Mouse (Mus musculus) liver, embryonic 14.5 days (tissue): ENCODE measurements around the gene Pex26. TPM values are rescaled to one million over a fixed set of nuclear protein-coding genes. Genes with fewer than 3 reads are reported as not detected.

ENCODE experiments used
- ATAC-seq: fragments of 200-750 bp; cut with Nextera tagmentation; 2 replicates; pipeline ENCODE4 v1.8.0; 2017; ENCODE audit warnings: moderate number of reproducible peaks, mild to moderate bottlenecking, moderate library complexity; ENCODE audit not compliant: insufficient read depth
- DNase-seq, 3 experiments: peaks; one replicate each; pipeline ENCODE4 v3.0.0-alpha.2; 2012 to 2013; ENCODE audit warnings: low read depth in 3 of 3, low spot score in 3 of 3
- H3K27ac ChIP-seq: fragments of 300-500 bp; sonication (generic); 2 replicates; pipeline ENCODE4 v1.5.1; 2014; ENCODE audit warnings: moderate library complexity, mild to moderate bottlenecking, control low read depth, inconsistent platforms
- H3K27me3 ChIP-seq: fragments of 300-500 bp; sonication (generic); 2 replicates; pipeline ENCODE4 v1.6.1; 2014; ENCODE audit warnings: mild to moderate bottlenecking, low read length, moderate library complexity; ENCODE audit not compliant: control insufficient read depth, insufficient read depth
- H3K36me3 ChIP-seq: fragments of 300-500 bp; sonication (generic); replicated peaks from 2 replicates; pipeline ENCODE4 v1.6.1; 2014; ENCODE audit warnings: low read depth; ENCODE audit not compliant: control insufficient read depth, insufficient read depth
- H3K4me1 ChIP-seq, 2 experiments: fragments of 200-500 bp in 1 of 2; fragments of 300-500 bp in 1 of 2; sonication (generic) in 1 of 2; replicated peaks; 2 replicates each; pipeline ENCODE4 v1.6.1; 2012 to 2014; ENCODE audit warnings: antibody characterized with exemption in 1 of 2, inconsistent platforms in 1 of 2, low read length in 1 of 2; ENCODE audit not compliant: control insufficient read depth in 2 of 2, insufficient read depth in 2 of 2
- H3K4me2 ChIP-seq: fragments of 300-500 bp; sonication (generic); 2 replicates; pipeline ENCODE4 v1.6.1; 2014; ENCODE audit warnings: low read depth, mild to moderate bottlenecking, control low read depth, moderate library complexity
- H3K4me3 ChIP-seq, 2 experiments: fragments of 200-500 bp in 1 of 2; fragments of 300-500 bp in 1 of 2; sonication (generic) in 1 of 2; 2 replicates each; pipeline ENCODE4 v1.5.1; 2012 to 2014; ENCODE audit warnings: low read depth in 2 of 2, low read length in 2 of 2, mild to moderate bottlenecking in 2 of 2, control low read depth in 1 of 2, inconsistent platforms in 1 of 2, moderate library complexity in 1 of 2; ENCODE audit not compliant: insufficient read depth in 1 of 2
- H3K9ac ChIP-seq: fragments of 300-500 bp; sonication (generic); replicated peaks from 2 replicates; pipeline ENCODE4 v1.6.1; 2014; ENCODE audit warnings: mild to moderate bottlenecking, control low read depth, moderate library complexity
- H3K9me3 ChIP-seq: fragments of 300-500 bp; sonication (generic); 2 replicates; pipeline ENCODE4 v1.6.1; 2016; ENCODE audit warnings: low read length, mixed read lengths; ENCODE audit not compliant: control insufficient read depth
- CTCF ChIP-seq: IDR thresholded peaks from 2 replicates; pipeline ENCODE4 v1.5.1; 2016; ENCODE audit warnings: antibody characterized with exemption, low read depth, control low read depth
- EP300 ChIP-seq: IDR thresholded peaks from 2 replicates; pipeline ENCODE4 v1.6.1; 2016; ENCODE audit warnings: antibody characterized with exemption, low read depth
- WGBS: fragments of 180-500 bp; shearing (Covaris S2); extraction: QIAGEN DNeasy Blood & Tissue Kit; methylation state at CpG from one replicate; pipeline ENCODE4 v1.1.7; 2014; ENCODE audit not compliant: insufficient replicate concordance; 5-methylcytosine and 5-hydroxymethylcytosine counted together
- polyA plus RNA-seq, 2 experiments: library from polyadenylated mRNA; depleted of rRNA in 1 of 2; stranded (reverse) in 1 of 2; unstranded in 1 of 2; fragments of >200 nt; fragmentation: Nextera tagmentation in 1 of 2; extraction: Ambion mirVana in 1 of 2; gene quantifications; 2 replicates each; pipeline versions ENCODE4 v1.2.1 to v1.2.3; 2012 to 2014

The Pex26 gene
- polyA plus RNA-seq, 2 experiments = 2.2 to 3.3 TPM

DNA sequence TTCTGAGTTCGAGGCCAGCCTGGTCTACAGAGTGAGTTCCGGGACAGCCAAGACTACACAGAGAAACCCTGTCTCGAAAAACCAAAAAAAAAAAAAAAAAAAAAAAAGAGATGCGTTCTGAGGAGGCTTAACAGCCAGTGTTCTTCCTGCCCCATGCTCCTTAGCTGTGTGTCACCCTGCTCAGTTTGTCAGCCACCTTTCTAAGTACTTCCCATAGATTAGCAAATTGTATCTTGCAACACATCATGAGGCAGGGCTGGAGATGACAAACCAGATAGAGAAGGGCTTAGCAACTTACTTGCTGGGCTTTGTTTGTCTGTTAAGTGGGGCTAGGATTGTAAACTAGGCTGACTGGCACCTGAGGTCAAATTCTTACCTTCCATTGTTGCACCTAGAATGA is 17.0 kb downstream of the Pex26 start:
- H3K4me3 ChIP-seq = no peak overlapping the region
- ATAC-seq = no peak
- H3K36me3 ChIP-seq = no peaks in the 10 kb centered on the region
- no peak for DNase-seq
- no peaks in the 10 kb centered on the region for H3K27me3 ChIP-seq
- no peak overlapping the region for H3K9ac ChIP-seq
- TF ChIP-seq EP300 (no peak), CTCF (no peak)
- H3K9me3 ChIP-seq = no peaks in the 10 kb centered on the region
- H3K4me1 ChIP-seq = peaks cover 0 to 4% of the 10 kb centered on the region in 2 experiments; a peak in 2 of 4 replicates
- no peak overlapping the region for H3K4me2 ChIP-seq
- WGBS = 57% methylated on average over 3 of the region's 4 CpGs
- H3K27ac ChIP-seq = no peak overlapping the region

DNA sequence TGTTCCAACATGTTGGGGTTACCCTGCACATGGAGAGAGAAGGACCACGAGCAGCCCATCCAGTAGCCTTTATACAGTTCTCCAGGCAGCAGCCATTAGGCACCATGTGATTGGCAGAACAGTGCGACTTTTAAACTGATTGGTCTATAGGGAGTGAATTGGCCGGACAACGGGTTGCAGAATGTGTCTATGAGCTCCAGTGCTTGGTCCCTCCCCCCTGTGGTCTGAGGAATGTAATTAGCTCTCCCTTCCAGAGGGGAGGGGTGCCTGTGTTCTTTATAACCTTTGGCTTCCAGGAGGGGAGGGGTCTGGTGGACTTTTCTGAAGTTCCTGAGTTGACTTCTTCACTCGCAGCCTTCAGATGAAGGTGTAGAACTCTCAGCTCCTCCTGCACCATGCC is 18.6 kb downstream of the Pex26 start:
- Histone ChIP-seq H3K4me1 (peaks cover 0 to 4% of the 10 kb centered on the region in 2 experiments; a peak in 2 of 4 replicates), H3K9me3 (no peaks in the 10 kb centered on the region), H3K27ac (no peak overlapping the region), H3K9ac (no peak overlapping the region), H3K4me2 (no peak overlapping the region), H3K4me3 (no peak overlapping the region), H3K27me3 (no peaks in the 10 kb centered on the region), H3K36me3 (no peaks in the 10 kb centered on the region)
- WGBS = 79% methylated on average over 5 of the region's 5 CpGs
- ATAC-seq (no peak), DNase-seq (no peak)
- no peak for TF ChIP-seq CTCF
- no peak for TF ChIP-seq EP300

DNA sequence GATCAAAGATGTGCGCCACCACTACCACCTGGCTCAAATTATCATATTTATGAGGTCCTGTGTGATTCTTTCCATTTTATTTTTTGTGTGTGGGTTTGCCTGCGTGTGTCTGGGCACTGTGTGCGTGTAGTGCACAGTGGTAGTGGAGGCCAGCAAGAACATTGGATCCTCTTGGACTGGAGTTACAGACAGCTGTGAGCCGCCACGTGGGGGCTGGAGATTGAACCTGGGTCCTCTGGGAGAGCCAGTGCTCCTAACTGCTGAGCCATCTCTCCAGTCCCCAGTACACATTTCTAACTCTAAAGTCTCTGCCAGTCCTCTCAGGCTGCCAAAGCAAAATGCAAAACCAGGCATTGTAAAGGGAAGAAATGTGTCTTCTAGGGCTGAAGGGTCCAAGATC is 23.0 kb downstream of the Pex26 start:
- WGBS = 76% methylated on average over 5 of the region's 5 CpGs
- peaks cover 13% of the 10 kb centered on the region for H3K27me3 ChIP-seq
- TF ChIP-seq EP300 (no peak), CTCF (no peak)
- H3K4me2 ChIP-seq = no peak overlapping the region
- no peak overlapping the region for H3K9ac ChIP-seq
- DNase-seq = no peak
- no peaks in the 10 kb centered on the region for H3K36me3 ChIP-seq
- no peak overlapping the region for H3K4me3 ChIP-seq
- H3K4me1 ChIP-seq = no peaks in the 10 kb centered on the region
- no peak overlapping the region for H3K27ac ChIP-seq
- H3K9me3 ChIP-seq = no peaks in the 10 kb centered on the region
- no peak for ATAC-seq

DNA sequence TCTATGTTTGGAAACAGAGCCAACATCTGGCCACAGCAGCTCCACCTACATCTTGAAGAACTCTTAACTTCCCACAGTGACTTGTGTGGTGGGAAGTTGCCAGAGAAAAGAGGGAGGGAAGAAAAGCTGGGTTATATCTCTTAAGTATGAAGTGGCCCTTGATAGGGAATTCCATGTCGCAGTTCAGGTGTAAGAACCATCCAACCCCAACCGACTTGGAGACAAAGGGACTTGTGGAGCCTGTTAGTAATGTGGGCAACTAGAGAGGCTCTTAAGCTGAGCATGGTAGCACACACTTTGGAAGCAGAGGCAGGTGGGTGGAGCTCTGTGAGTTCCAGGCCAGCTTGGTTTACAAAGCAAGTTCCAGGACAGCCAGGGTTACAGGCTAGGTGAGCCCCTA is 26.1 kb downstream of the Pex26 start:
- TF ChIP-seq CTCF = no peak
- TF ChIP-seq EP300 = no peak
- DNase-seq (no peak), ATAC-seq (no peak)
- Histone ChIP-seq H3K4me2 (no peak overlapping the region), H3K9ac (no peak overlapping the region), H3K4me1 (peaks cover 0 to 5% of the 10 kb centered on the region in 2 experiments; a peak in 2 of 4 replicates), H3K9me3 (no peaks in the 10 kb centered on the region), H3K4me3 (no peak overlapping the region), H3K27ac (no peak overlapping the region), H3K27me3 (peaks cover 15% of the 10 kb centered on the region), H3K36me3 (no peaks in the 10 kb centered on the region)
- WGBS = 61% methylated on average over 2 of the region's 2 CpGs

DNA sequence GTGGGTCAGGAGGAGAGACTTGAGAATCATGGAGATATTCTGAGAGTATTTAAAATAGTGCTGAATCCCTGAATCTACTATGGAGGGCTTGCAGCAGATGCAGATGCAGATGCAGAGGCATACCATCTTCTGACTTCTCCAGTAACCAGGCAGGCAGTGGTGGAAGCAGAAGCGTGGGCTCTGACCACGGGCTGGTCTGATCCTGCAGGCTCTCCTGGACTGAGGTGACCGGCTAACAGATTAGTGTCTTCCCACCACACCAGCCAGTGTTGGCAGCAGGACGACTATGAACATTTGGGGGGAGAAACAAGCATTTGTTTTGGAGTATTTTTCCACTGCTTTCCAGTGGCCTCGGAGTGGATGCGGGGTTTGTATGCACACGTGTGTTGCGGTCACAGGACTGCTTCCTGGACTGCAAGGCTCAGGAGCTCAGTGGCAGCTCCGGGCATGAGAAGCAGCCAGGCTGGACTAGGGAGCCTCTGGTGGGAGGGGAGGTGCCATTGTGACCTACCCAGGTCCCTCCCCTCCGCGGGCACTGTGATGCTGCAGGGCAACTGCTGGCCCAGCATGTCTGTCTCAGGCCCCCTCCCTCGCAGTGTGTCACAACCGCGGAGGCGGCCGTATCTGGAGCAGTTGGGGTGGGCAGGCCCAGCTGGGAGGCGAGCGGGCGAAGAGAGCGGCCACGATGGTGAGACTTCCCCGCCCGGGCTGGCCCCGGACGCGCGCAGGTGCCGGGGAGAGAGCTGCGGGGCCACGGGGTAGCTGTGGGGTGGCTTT is 26.9 kb downstream of the Pex26 start, which contains the start of gene Tuba8:
Tuba8 (plus strand) TSS at position 548 of the 777 bp plus-strand sequence.
- 3% methylated on average over 29 of the region's 30 CpGs for WGBS
- Histone ChIP-seq H3K36me3 (no peaks in the 10 kb centered on the region), H3K4me1 (peaks cover 0 to 7% of the 10 kb centered on the region in 2 experiments; a peak in 2 of 4 replicates), H3K9ac (no peak within 1 kb of the TSS), H3K27me3 (peaks cover 15% of the 10 kb centered on the region), H3K4me2 (peak within 1 kb of the TSS; percentile 63), H3K4me3 (peak within 1 kb of the TSS; percentile 45 to 46), H3K9me3 (no peaks in the 10 kb centered on the region), H3K27ac (no peak within 1 kb of the TSS)
- TF ChIP-seq CTCF = no peak
- no peak for TF ChIP-seq EP300
- ATAC-seq (peak; percentile 58), DNase-seq (no peak)
